Mouse (Mus musculus): ENCODE data around the gene Scg3. TPM values are rescaled to one million over a fixed set of nuclear protein-coding genes. Genes with fewer than 3 reads are reported as not detected.

The Scg3 gene
- total and polyA plus RNA-seq, 3 experiments: not detected

GRCm38 (mm10) chr9:75634226-75634625 is 49.6 kb downstream of the Scg3 start:
- DNase-seq (ENCODE audit: low read depth, low spot score): no peak
- no peak overlapping the region for H3K4me3 ChIP-seq (ENCODE audit: control insufficient read depth in 1 of 2, insufficient read depth in 1 of 2, low read depth in 2 of 2, low read length in 2 of 2)
- H3K9me3 ChIP-seq (replicated peaks; ENCODE audit: insufficient read depth, low read length): no peaks in the 10 kb centered on the region
- H3K4me1 ChIP-seq (ENCODE audit: control insufficient read depth in 1 of 2, insufficient read depth in 2 of 2, low read length in 2 of 2): no peaks in the 10 kb centered on the region
- H3K79me2 ChIP-seq (ENCODE audit: control insufficient read depth, insufficient read depth, low read length, poor library complexity): no peaks in the 10 kb centered on the region
- peaks cover 0 to under 1% of the 10 kb centered on the region in 2 experiments; a peak in 2 of 4 replicates for H3K27me3 ChIP-seq (ENCODE audit: control insufficient read depth in 1 of 2, insufficient read depth in 2 of 2, low read length in 2 of 2)
- no peak overlapping the region for H3K27ac ChIP-seq (ENCODE audit: control insufficient read depth, low read depth, low read length)
- no peak overlapping the region for H3K9ac ChIP-seq (ENCODE audit: control insufficient read depth, low read depth, low read length, poor library complexity, severe bottlenecking)
- H3K36me3 ChIP-seq (ENCODE audit: control insufficient read depth in 1 of 2, insufficient read depth in 2 of 2, low read length in 2 of 2): no peaks in the 10 kb centered on the region
- TF ChIP-seq MXI1 (IDR thresholded peaks at IDR 0.05; ENCODE audit: low read depth, low read length) (no peak), BHLHE40 (IDR thresholded peaks at IDR 0.05; ENCODE audit: borderline replicate concordance, low read depth, low read length) (no peak), ZKSCAN1 (IDR thresholded peaks at IDR 0.05; ENCODE audit: low read depth, low read length) (no peak), JUND (IDR thresholded peaks at IDR 0.05; ENCODE audit: low read depth, low read length) (no peak), KAT2A (conservative IDR thresholded peaks at IDR 0.05; ENCODE audit: low read depth, low read length) (no peak), NELFE (IDR thresholded peaks at IDR 0.05; ENCODE audit: low read depth, low read length) (no peak), GABPA (IDR thresholded peaks at IDR 0.05; ENCODE audit: low read depth, low read length) (no peak), MYB (IDR thresholded peaks at IDR 0.05; ENCODE audit: low read depth, low read length) (no peak), USF2 (IDR thresholded peaks at IDR 0.05; ENCODE audit: borderline replicate concordance in 1 of 2, insufficient read depth in 1 of 2, low read depth in 1 of 2, low read length in 2 of 2) (no peak), RCOR1 (IDR thresholded peaks at IDR 0.05; ENCODE audit: low read depth, low read length) (no peak), ZC3H11A (IDR thresholded peaks at IDR 0.05; ENCODE audit: low read depth, low read length) (no peak), MAFK (IDR thresholded peaks at IDR 0.05; ENCODE audit: borderline replicate concordance, low read depth, low read length) (no peak)

DNA sequence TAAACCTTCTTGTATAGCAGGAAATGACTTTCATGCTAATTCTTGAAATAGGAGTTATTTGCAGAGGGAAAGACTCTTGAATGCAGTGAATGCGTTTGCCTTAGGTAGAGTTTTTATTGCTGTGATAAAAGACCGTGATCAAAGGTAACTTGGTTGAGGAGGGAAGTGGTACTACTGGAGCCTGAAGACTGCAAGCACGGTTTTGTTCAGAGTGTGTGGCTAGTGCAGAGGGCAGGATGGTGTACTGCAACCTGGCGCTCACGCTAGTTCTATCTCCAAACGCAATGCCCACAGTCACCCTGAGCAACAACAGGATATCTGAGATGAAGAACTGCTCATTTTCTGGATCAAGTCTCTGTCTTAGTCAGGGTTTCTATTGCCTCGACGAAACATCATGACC is 50.3 kb downstream of the Scg3 start:
- H3K9ac ChIP-seq (ENCODE audit: control insufficient read depth, low read depth, low read length, poor library complexity, severe bottlenecking): no peak overlapping the region
- no peaks in the 10 kb centered on the region; a peak in 1 of 4 replicates for H3K27me3 ChIP-seq (ENCODE audit: control insufficient read depth in 1 of 2, insufficient read depth in 2 of 2, low read length in 2 of 2)
- H3K79me2 ChIP-seq (ENCODE audit: control insufficient read depth, insufficient read depth, low read length, poor library complexity): no peaks in the 10 kb centered on the region
- no peaks in the 10 kb centered on the region for H3K36me3 ChIP-seq (ENCODE audit: control insufficient read depth in 1 of 2, insufficient read depth in 2 of 2, low read length in 2 of 2)
- H3K4me3 ChIP-seq (ENCODE audit: control insufficient read depth in 1 of 2, insufficient read depth in 1 of 2, low read depth in 2 of 2, low read length in 2 of 2): no peak overlapping the region
- DNase-seq (ENCODE audit: low read depth, low spot score): no peak
- H3K27ac ChIP-seq (ENCODE audit: control insufficient read depth, low read depth, low read length): no peak overlapping the region
- TF ChIP-seq POLR2AphosphoS5 (IDR thresholded peaks at IDR 0.05; ENCODE audit: borderline replicate concordance, low read depth, low read length) (no peak), POLR2A (IDR thresholded peaks at IDR 0.05; ENCODE audit: control insufficient read depth in 1 of 2, insufficient read depth in 1 of 2, low read depth in 1 of 2, low read length in 2 of 2, poor library complexity in 1 of 2) (no peak), TBP (IDR thresholded peaks at IDR 0.05; ENCODE audit: low read depth, low read length) (no peak), MAZ (IDR thresholded peaks at IDR 0.05; ENCODE audit: low read depth, low read length) (no peak), ZMIZ1 (IDR thresholded peaks at IDR 0.05; ENCODE audit: low read depth, low read length) (no peak), TAL1 (IDR thresholded peaks at IDR 0.05; ENCODE audit: low read length) (no peak), ETS1 (IDR thresholded peaks at IDR 0.05; ENCODE audit: low read depth, low read length) (no peak)
- no peaks in the 10 kb centered on the region for H3K9me3 ChIP-seq (replicated peaks; ENCODE audit: insufficient read depth, low read length)
- H3K4me1 ChIP-seq (ENCODE audit: control insufficient read depth in 1 of 2, insufficient read depth in 2 of 2, low read length in 2 of 2): no peaks in the 10 kb centered on the region
